Mouse (Mus musculus) kidney, adult 11 months (tissue): Measurements from ENCODE around the gene Gdf2.
A peak's percentile ranks its signal among the peaks of the same experiment; 100 is the strongest.

ENCODE experiments used
- DNase-seq: peaks from one replicate; pipeline ENCODE4 v3.0.0; 2022

Gdf2 gene

GRCm38 (mm10) chr14:33940739-33941138, at the start of gene Gdf2:
Gdf2 (plus strand) TSS chr14:33941039.
- no peak for DNase-seq

- no peak for DNase-seq
These were observed 49.3 kb upstream of the Gdf2 start for GRCm38 (mm10) chr14:33891507-33891906.

GRCm38 (mm10) chr14:33895777-33896176, 45.1 kb upstream of the Gdf2 start:
- DNase-seq, result no peak

GRCm38 (mm10) chr14:33896628-33897300, 44.1 kb upstream of the Gdf2 start:
- DNase-seq, result no peak

- no peak for DNase-seq
These were observed 38.1 kb upstream of the Gdf2 start for GRCm38 (mm10) chr14:33902783-33903182.

GRCm38 (mm10) chr14:33903199-33903598, 37.6 kb upstream of the Gdf2 start:
- no peak for DNase-seq

GRCm38 (mm10) chr14:33904851-33905250, 36.0 kb upstream of the Gdf2 start:
- no peak for DNase-seq

- DNase-seq, result peak; percentile 37
These were observed 27.1 kb upstream of the Gdf2 start for GRCm38 (mm10) chr14:33913727-33914126.

- DNase-seq, result no peak
These were observed 26.6 kb upstream of the Gdf2 start for GRCm38 (mm10) chr14:33914206-33914605.

GRCm38 (mm10) chr14:33920727-33921559, 19.9 kb upstream of the Gdf2 start:
- DNase-seq, result no peak

- DNase-seq, result no peak
These were observed 18.1 kb upstream of the Gdf2 start for GRCm38 (mm10) chr14:33922771-33923167.

- no peak for DNase-seq
These were observed 17.4 kb upstream of the Gdf2 start, which contains the start of gene Gdf10 for GRCm38 (mm10) chr14:33923168-33924070. Gdf10 (plus strand) TSS chr14:33923587.

- DNase-seq, result no peak
These were observed 9.0 kb upstream of the Gdf2 start for GRCm38 (mm10) chr14:33931853-33932252.

- peak; percentile 28 for DNase-seq
These were observed 7.7 kb upstream of the Gdf2 start for GRCm38 (mm10) chr14:33932935-33933703.

GRCm38 (mm10) chr14:33933778-33934317, 7.0 kb upstream of the Gdf2 start:
- DNase-seq, result peak; percentile 14

GRCm38 (mm10) chr14:33939117-33939516, 1.7 kb upstream of the Gdf2 start:
- no peak for DNase-seq

- no peak for DNase-seq
These were observed 1.4 kb downstream of the Gdf2 start for GRCm38 (mm10) chr14:33942222-33942621.

GRCm38 (mm10) chr14:33946125-33946524, 5.3 kb downstream of the Gdf2 start:
- no peak for DNase-seq

GRCm38 (mm10) chr14:33952233-33952981, 11.6 kb downstream of the Gdf2 start:
- no peak for DNase-seq

- no peak for DNase-seq
These were observed 12.9 kb downstream of the Gdf2 start, which contains the start of gene Rbp3 for GRCm38 (mm10) chr14:33953761-33954160. Rbp3 (plus strand) TSS chr14:33954003.

GRCm38 (mm10) chr14:33956055-33956454, 15.2 kb downstream of the Gdf2 start:
- no peak for DNase-seq
